Mouse (Mus musculus) MN1 (cell line): Measurements from ENCODE around the gene Tnik.

Experiments used
- DNase-seq: peaks from one replicate; pipeline ENCODE4 v3.0.0-alpha.2; 2016; ENCODE audit warnings: low spot score

The Tnik gene

GRCm38 (mm10) chr3:28550497-28551093, 287.6 kb downstream of the Tnik start:
- DNase-seq, result no peak

- no peak for DNase-seq
Observed at GRCm38 (mm10) chr3:28551756-28552155, 288.7 kb downstream of the Tnik start.

GRCm38 (mm10) chr3:28554934-28555333, 291.9 kb downstream of the Tnik start:
- DNase-seq, result peak; percentile 76

- no peak for DNase-seq
Observed at GRCm38 (mm10) chr3:28555795-28556570, 293.0 kb downstream of the Tnik start.

- no peak for DNase-seq
Observed at GRCm38 (mm10) chr3:28558328-28558871, 295.4 kb downstream of the Tnik start.

GRCm38 (mm10) chr3:28561408-28561807, 298.4 kb downstream of the Tnik start:
- DNase-seq, result no peak

- DNase-seq, result no peak
Observed at GRCm38 (mm10) chr3:28562612-28563332, 299.8 kb downstream of the Tnik start.

GRCm38 (mm10) chr3:28564370-28565357, 301.6 kb downstream of the Tnik start:
- DNase-seq, result no peak

- no peak for DNase-seq
Observed at GRCm38 (mm10) chr3:28577301-28577700, 314.3 kb downstream of the Tnik start.

GRCm38 (mm10) chr3:28578950-28579615, 316.1 kb downstream of the Tnik start:
- DNase-seq, result no peak

- no peak for DNase-seq
Observed at GRCm38 (mm10) chr3:28585750-28586465, 322.9 kb downstream of the Tnik start.

- DNase-seq, result no peak
Observed at GRCm38 (mm10) chr3:28587808-28588207, 324.8 kb downstream of the Tnik start.

GRCm38 (mm10) chr3:28591345-28591744, 328.3 kb downstream of the Tnik start:
- DNase-seq, result no peak

- DNase-seq, result no peak
Observed at GRCm38 (mm10) chr3:28593922-28594321, 330.9 kb downstream of the Tnik start.

- no peak for DNase-seq
Observed at GRCm38 (mm10) chr3:28599476-28599875, 336.5 kb downstream of the Tnik start.

GRCm38 (mm10) chr3:28606741-28607140, 343.7 kb downstream of the Tnik start:
- DNase-seq, result no peak

- no peak for DNase-seq
Observed at GRCm38 (mm10) chr3:28612330-28612729, 349.3 kb downstream of the Tnik start.

GRCm38 (mm10) chr3:28616386-28616785, 353.4 kb downstream of the Tnik start:
- DNase-seq, result peak; percentile 39

- DNase-seq, result no peak
Observed at GRCm38 (mm10) chr3:28617008-28617627, 354.1 kb downstream of the Tnik start.

GRCm38 (mm10) chr3:28621792-28622191, 358.8 kb downstream of the Tnik start:
- no peak for DNase-seq
